Comparison of ENCODE assay signal across 11 mouse cellular contexts in genomic region chr17:47901782-47902181, GRCm38 (mm10). TPM values are rescaled to one million over a fixed set of nuclear protein-coding genes. Genes with fewer than 3 reads are reported as not detected.
DNase-seq lines count a peak whose midpoint lies in the region; ATAC-seq and TF ChIP-seq lines count a peak whose summit lies in the region.
"Had no signal": no experiment of that assay in that cellular context is flagged by ENCODE, and none has a peak within 500 bp of the region (broad histone marks: within the 10 kb centered on the region; RNA-seq: fewer than 3 reads in every experiment).

No protein-coding gene starts in this region.

- H3K27me3 ChIP-seq in forebrain, postnatal 0 days (ENCODE audit: insufficient read depth, low read length): no peaks in the 10 kb centered on the region
- H3K27me3 ChIP-seq in forebrain, embryonic 16.5 days (replicated peaks; ENCODE audit: control insufficient read depth, insufficient read depth, low read length): no peaks in the 10 kb centered on the region
- H3K27me3 ChIP-seq in lung, embryonic 14.5 days (ENCODE audit: insufficient read depth, low read length): no peaks in the 10 kb centered on the region
- H3K27me3 ChIP-seq in splenic B cell, adult 2 months (ENCODE audit: control insufficient read depth, insufficient read depth, low read length, poor library complexity, severe bottlenecking): no peaks in the 10 kb centered on the region

- no peak overlapping the region for H3K4me3 ChIP-seq in forebrain, postnatal 0 days (ENCODE audit: low read depth, low read length)
- H3K4me3 ChIP-seq in forebrain, embryonic 16.5 days (replicated peaks; ENCODE audit: low read length): no peak overlapping the region
- no peak overlapping the region for H3K4me3 ChIP-seq in lung, embryonic 14.5 days (ENCODE audit: low read depth, low read length)
- H3K4me3 ChIP-seq: forebrain, embryonic 12.5 days had no signal

- DNase-seq in forebrain, postnatal 0 days: no peak
- peak; percentile 64 for DNase-seq in lung, embryonic 14.5 days
- no peak for DNase-seq in lung, postnatal 4 days
- DNase-seq in R1 (ENCODE audit: low read depth, low spot score): peak; percentile 61
- DNase-seq in splenic B cell, adult 2 months (ENCODE audit: low read depth, low spot score): peak; percentile 75
- no peak for DNase-seq in spleen, adult 12 weeks (ENCODE audit: low spot score)
- DNase-seq in gastrocnemius, postnatal 36 days: no peak
- DNase-seq: cerebellum, adult 11-12 months; midbrain, embryonic 14.5 days had no signal

- H3K4me2 ChIP-seq in forebrain, postnatal 0 days (ENCODE audit: low read depth): no peak overlapping the region
- no peak overlapping the region for H3K4me2 ChIP-seq in forebrain, embryonic 16.5 days (ENCODE audit: low read length)
- no peak overlapping the region for H3K4me2 ChIP-seq in lung, embryonic 14.5 days
- H3K4me2 ChIP-seq: forebrain, embryonic 12.5 days had no signal

- peaks cover 7% of the 10 kb centered on the region for H3K4me1 ChIP-seq in forebrain, postnatal 0 days (ENCODE audit: insufficient read depth)
- H3K4me1 ChIP-seq in forebrain, embryonic 16.5 days (replicated peaks; ENCODE audit: control insufficient read depth, insufficient read depth, low read length): peaks cover 25% of the 10 kb centered on the region
- H3K4me1 ChIP-seq in lung, embryonic 14.5 days (ENCODE audit: insufficient read depth): peaks cover 27% of the 10 kb centered on the region

- no peak for ATAC-seq in forebrain, postnatal 0 days
- ATAC-seq in forebrain, embryonic 16.5 days: no peak
- ATAC-seq in lung, embryonic 14.5 days (ENCODE audit: insufficient read depth): no peak

- no peak overlapping the region for H3K27ac ChIP-seq in forebrain, postnatal 0 days (ENCODE audit: low read depth, low read length)
- no peak overlapping the region for H3K27ac ChIP-seq in forebrain, embryonic 16.5 days (ENCODE audit: low read length)
- no peak overlapping the region for H3K27ac ChIP-seq in lung, embryonic 14.5 days (ENCODE audit: low read depth)
- H3K27ac ChIP-seq: forebrain, embryonic 12.5 days had no signal

- no peaks in the 10 kb centered on the region for H3K9me3 ChIP-seq in forebrain, postnatal 0 days (ENCODE audit: low read length)
- H3K9me3 ChIP-seq in forebrain, embryonic 16.5 days (ENCODE audit: control insufficient read depth, low read length): no peaks in the 10 kb centered on the region
- no peaks in the 10 kb centered on the region for H3K9me3 ChIP-seq in lung, embryonic 14.5 days (ENCODE audit: low read depth, low read length)
- H3K9me3 ChIP-seq: forebrain, embryonic 12.5 days had no signal

- H3K36me3 ChIP-seq in forebrain, postnatal 0 days (ENCODE audit: insufficient read depth): no peaks in the 10 kb centered on the region
- H3K36me3 ChIP-seq in forebrain, embryonic 16.5 days (ENCODE audit: control insufficient read depth, insufficient read depth): no peaks in the 10 kb centered on the region
- H3K36me3 ChIP-seq in lung, embryonic 14.5 days (ENCODE audit: insufficient read depth): peaks cover 69% of the 10 kb centered on the region
- peaks cover 6% of the 10 kb centered on the region; the same call in 1 of the 2 replicates for H3K36me3 ChIP-seq in splenic B cell, adult 2 months (ENCODE audit: control insufficient read depth, insufficient read depth, low read length, poor library complexity, severe bottlenecking)

- 68% methylated on average over 3 of the region's 3 CpGs for WGBS in forebrain, postnatal 0 days
- 67% methylated on average over 3 of the region's 3 CpGs for WGBS in forebrain, embryonic 16.5 days
- WGBS in lung, embryonic 14.5 days: 69% methylated on average over 3 of the region's 3 CpGs

- intact Hi-C loops in gastrocnemius, postnatal 36 days (cut with DNase I): loop anchor here (5.0 kb wide), 2 partner anchors 146 to 201 kb away; no protein-coding TSS in a partner anchor

- TF ChIP-seq CTCF in forebrain, postnatal 0 days (IDR thresholded peaks at IDR 0.05; ENCODE audit: low read depth): peak; percentile 55
- peak; percentile 65 for TF ChIP-seq CTCF in lung, embryonic 14.5 days (IDR thresholded peaks at IDR 0.05; ENCODE audit: low read depth)

- H3K9ac ChIP-seq in forebrain, postnatal 0 days: no peak overlapping the region
- no peak overlapping the region for H3K9ac ChIP-seq in forebrain, embryonic 16.5 days (replicated peaks; ENCODE audit: low read depth, low read length)
- H3K9ac ChIP-seq in lung, embryonic 14.5 days: no peak overlapping the region
- H3K9ac ChIP-seq: forebrain, embryonic 12.5 days had no signal

RNA-seq across cellular contexts. Expression of gene Foxp4, which starts 22.7 kb away (rescaled TPM):
- 108 and 109 TPM in 2 replicates for total RNA-seq in forebrain, postnatal 0 days (2014; rRNA removed)
- polyA plus RNA-seq in forebrain, postnatal 0 days (2015; fragmentation: Nextera tagmentation; extraction: Ambion mirVana): 45.7 and 56.4 TPM in 2 replicates
- polyA plus RNA-seq in forebrain, embryonic 16.5 days (2015; fragmentation: Nextera tagmentation; extraction: Ambion mirVana): 29.1 and 29.6 TPM in 2 replicates
- polyA plus RNA-seq in lung, embryonic 14.5 days (2014; fragmentation: Nextera tagmentation; extraction: Ambion mirVana): 37.2 and 42.2 TPM in 2 replicates
- total RNA-seq in gastrocnemius, postnatal 36 days (2021): 1 to 10 TPM; 6.1 to 7.0 TPM

Comparison
In these comparisons a context has a peak if more than half of its experiments do, and no peak if none do; other contexts are left out.
1. DNase-seq: peak in lung, embryonic 14.5 days (single experiment), R1 (single experiment) and splenic B cell, adult 2 months (single experiment); none in forebrain, postnatal 0 days (single experiment), lung, postnatal 4 days (0 of 2), spleen, adult 12 weeks (single experiment) and gastrocnemius, postnatal 36 days (0 of 2).